Mouse (Mus musculus) G1E (cell line): Measurements from ENCODE around the gene Slc19a1.

Source experiments
- CTCF ChIP-seq: IDR thresholded peaks from 2 replicates; pipeline ENCODE4 v1.5.1; 2012; ENCODE audit warnings: low read depth, low read length, inconsistent platforms, mixed read lengths
- GATA1 ChIP-seq: IDR thresholded peaks from 2 replicates; pipeline ENCODE4 v1.6.1; 2012; ENCODE audit warnings: borderline replicate concordance, low read length, inconsistent platforms, mixed read lengths
- TAL1 ChIP-seq: conservative IDR thresholded peaks from 2 replicates; pipeline ENCODE4 v1.6.1; 2012; ENCODE audit warnings: low read depth, low read length, inconsistent platforms, mixed read lengths

DNA sequence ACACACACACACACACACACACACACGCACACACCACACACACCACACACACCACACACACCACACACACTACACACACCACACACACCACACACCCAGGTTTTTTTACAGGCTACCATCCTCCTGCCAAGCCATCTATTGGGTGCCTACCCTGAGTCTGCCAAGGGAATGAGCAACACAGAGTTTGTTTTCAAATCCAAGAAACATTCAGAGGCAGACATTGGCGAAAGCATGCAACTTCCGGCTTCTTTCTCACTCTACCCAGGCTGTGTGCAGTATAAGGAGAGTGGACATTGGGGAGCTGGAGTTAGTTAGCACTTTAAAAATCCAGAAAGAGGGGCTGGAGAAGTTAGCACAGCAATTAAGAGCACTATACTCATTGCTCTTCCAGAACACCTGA lies 23.3 kb upstream of the Slc19a1 start:
- TF ChIP-seq CTCF (no peak), GATA1 (no peak), TAL1 (no peak)
